Mouse (Mus musculus) adrenal gland, postnatal 4 days (tissue): ENCODE measurements around the gene Zfp13. TPM values are rescaled to one million over a fixed set of nuclear protein-coding genes. Genes with fewer than 3 reads are reported as not detected.
"Not testable (repeated sequence)": the region's sequence is repeated elsewhere in the genome, so short reads cannot be mapped to it uniquely, and the experiment has no call there.

Experiments
- DNase-seq, 2 experiments: peaks; one replicate each; pipeline ENCODE4 v3.0.0; 2021 to 2022; ENCODE audit warnings: low spot score in 2 of 2, mixed read lengths in 2 of 2
- long read RNA-seq, 2 experiments: library from polyadenylated mRNA; stranded (forward); transcript quantifications; one replicate each; pipeline ENCODE4 v2.0.0; 2021
- total RNA-seq, 2 experiments: library from RNA; stranded (reverse); gene quantifications; 2 replicates each; pipeline ENCODE4 v1.2.3; 2021

The Zfp13 gene
- total RNA-seq: 10 to 100 TPM; 27.5 to 29.7 TPM
- long read RNA-seq, experiment 1, transcript Zfp13-202 (6 exons, 2,104 nt): major isoform, 9 of 17 reads
- long read RNA-seq, experiment 1, partial matches to known transcripts: 1 of 17 reads
- long read RNA-seq, experiment 1, other reads (novel, unspliced or antisense): 7 of 17 reads
- long read RNA-seq, experiment 2, transcript Zfp13-202 (6 exons, 2,104 nt): major isoform, 6 of 22 reads
- long read RNA-seq, experiment 2, partial matches to known transcripts: 1 of 22 reads
- long read RNA-seq, experiment 2, other reads (novel, unspliced or antisense): 15 of 22 reads

- peak; percentile 49 to 81 for DNase-seq
These were observed at the start of gene Zfp13 for GRCm38 (mm10) chr17:23598582-23599552. Gene Zfp13 (minus strand): TSS chr17:23599487.

- no peak for DNase-seq
These were observed 46.6 kb upstream of the Zfp13 start for GRCm38 (mm10) chr17:23645894-23646293.

- DNase-seq: no peak
These were observed 45.6 kb upstream of the Zfp13 start, which contains the start of gene Mmp25 for GRCm38 (mm10) chr17:23644613-23645495. Gene Mmp25 (minus strand): TSS chr17:23645277.

- DNase-seq: no peak
These were observed 32.0 kb upstream of the Zfp13 start for GRCm38 (mm10) chr17:23631241-23631640.

GRCm38 (mm10) chr17:23630195-23631020 lies 31.1 kb upstream of the Zfp13 start:
- DNase-seq: peak; percentile 60 to 68

GRCm38 (mm10) chr17:23627813-23628212 lies 28.5 kb upstream of the Zfp13 start:
- DNase-seq: no peak

- DNase-seq: no peak
These were observed 21.1 kb upstream of the Zfp13 start for GRCm38 (mm10) chr17:23620351-23620750.

- DNase-seq: no peak
These were observed 17.8 kb upstream of the Zfp13 start for GRCm38 (mm10) chr17:23617087-23617486.

GRCm38 (mm10) chr17:23610361-23610800 lies 11.1 kb upstream of the Zfp13 start:
- peak in 1 of 2 experiments; percentile 26 for DNase-seq

GRCm38 (mm10) chr17:23609612-23610011 lies 10.3 kb upstream of the Zfp13 start:
- DNase-seq: no peak

GRCm38 (mm10) chr17:23605220-23605619 lies 5.9 kb upstream of the Zfp13 start:
- DNase-seq: no peak

- no peak for DNase-seq
These were observed 5.1 kb upstream of the Zfp13 start for GRCm38 (mm10) chr17:23604394-23604793.

GRCm38 (mm10) chr17:23603542-23603941 lies 4.3 kb upstream of the Zfp13 start:
- DNase-seq: no peak

- no peak for DNase-seq
These were observed 3.8 kb upstream of the Zfp13 start for GRCm38 (mm10) chr17:23603077-23603476.

GRCm38 (mm10) chr17:23601836-23602585 lies 2.7 kb upstream of the Zfp13 start:
- DNase-seq: no peak

GRCm38 (mm10) chr17:23600641-23601622 lies 1.6 kb upstream of the Zfp13 start, which contains the start of gene Zscan10:
Gene Zscan10 (plus strand): TSS chr17:23600856.
- DNase-seq: no peak

GRCm38 (mm10) chr17:23599605-23600063 lies 347 bp upstream of the Zfp13 start:
- DNase-seq: no peak

GRCm38 (mm10) chr17:23595139-23595538 lies 4.1 kb downstream of the Zfp13 start:
- not testable (repeated sequence) for DNase-seq
